Mouse (Mus musculus): ENCODE measurements around the gene Nit2. TPM values are rescaled to one million over a fixed set of nuclear protein-coding genes. Genes with fewer than 3 reads are reported as not detected.
"Not testable (repeated sequence)": the region's sequence is repeated elsewhere in the genome, so short reads cannot be mapped to it uniquely, and the experiment has no call there.

Nit2 gene
- polyA plus RNA-seq, 1 experiment from 2014 or later = 65.9 TPM

- Histone ChIP-seq H3K4me1 (replicated peaks; ENCODE audit: control insufficient read depth, insufficient read depth, low read length) (no peaks in the 10 kb centered on the region), H3K9me3 (ENCODE audit: control insufficient read depth, low read length) (no peaks in the 10 kb centered on the region), H3K9ac (ENCODE audit: low read depth, low read length) (no peak overlapping the region), H3K36me3 (ENCODE audit: control insufficient read depth, insufficient read depth, low read length) (peaks cover 18% of the 10 kb centered on the region; the same call in 1 of the 2 replicates), H3K27ac (ENCODE audit: low read depth, low read length) (no peak overlapping the region), H3K27me3 (replicated peaks; ENCODE audit: control insufficient read depth, insufficient read depth, low read length) (no peaks in the 10 kb centered on the region), H3K4me2 (no peak overlapping the region), H3K4me3 (ENCODE audit: low read depth, low read length) (no peak overlapping the region)
- ATAC-seq (replicated peaks; ENCODE audit: low FRiP score) (no peak), DNase-seq (ENCODE audit: low spot score) (no peak)
- WGBS = 96% methylated on average over 4 of the region's 4 CpGs
Measured at GRCm38 (mm10) chr16:57186618-57187017, 19.5 kb upstream of the Nit2 start.

- H3K4me2 ChIP-seq = no peak overlapping the region
- H3K27ac ChIP-seq (ENCODE audit: low read depth, low read length) = no peak overlapping the region; the same call in 1 of the 2 replicates
- peak; percentile 63 for ATAC-seq (replicated peaks; ENCODE audit: low FRiP score)
- H3K4me1 ChIP-seq (replicated peaks; ENCODE audit: control insufficient read depth, insufficient read depth, low read length) = no peaks in the 10 kb centered on the region
- peaks cover 21% of the 10 kb centered on the region; the same call in 1 of the 2 replicates for H3K36me3 ChIP-seq (ENCODE audit: control insufficient read depth, insufficient read depth, low read length)
- no peak overlapping the region for H3K4me3 ChIP-seq (ENCODE audit: low read depth, low read length)
- no peak overlapping the region for H3K9ac ChIP-seq (ENCODE audit: low read depth, low read length)
- no peaks in the 10 kb centered on the region for H3K9me3 ChIP-seq (ENCODE audit: control insufficient read depth, low read length)
- 81% methylated on average over 5 of the region's 5 CpGs for WGBS
- H3K27me3 ChIP-seq (replicated peaks; ENCODE audit: control insufficient read depth, insufficient read depth, low read length) = no peaks in the 10 kb centered on the region
- no peak for DNase-seq (ENCODE audit: low spot score)
Measured at GRCm38 (mm10) chr16:57182037-57182436, 14.9 kb upstream of the Nit2 start.

GRCm38 (mm10) chr16:57181180-57181579 is 14.0 kb upstream of the Nit2 start:
- no peak overlapping the region for H3K4me3 ChIP-seq (ENCODE audit: low read depth, low read length)
- no peak overlapping the region for H3K4me2 ChIP-seq
- H3K9me3 ChIP-seq (ENCODE audit: control insufficient read depth, low read length) = no peaks in the 10 kb centered on the region
- H3K36me3 ChIP-seq (ENCODE audit: control insufficient read depth, insufficient read depth, low read length) = peaks cover 21% of the 10 kb centered on the region; the same call in 1 of the 2 replicates
- 82% methylated on average over 11 of the region's 11 CpGs for WGBS
- no peak overlapping the region for H3K27ac ChIP-seq (ENCODE audit: low read depth, low read length)
- H3K4me1 ChIP-seq (replicated peaks; ENCODE audit: control insufficient read depth, insufficient read depth, low read length) = no peaks in the 10 kb centered on the region
- ATAC-seq (replicated peaks; ENCODE audit: low FRiP score) = no peak
- H3K9ac ChIP-seq (ENCODE audit: low read depth, low read length) = no peak overlapping the region
- no peak for DNase-seq (ENCODE audit: low spot score)
- H3K27me3 ChIP-seq (replicated peaks; ENCODE audit: control insufficient read depth, insufficient read depth, low read length) = no peaks in the 10 kb centered on the region

GRCm38 (mm10) chr16:57177664-57178063 is 10.5 kb upstream of the Nit2 start:
- 65% methylated on average over 10 of the region's 10 CpGs for WGBS
- peaks cover 14% of the 10 kb centered on the region; the same call in 1 of the 2 replicates for H3K36me3 ChIP-seq (ENCODE audit: control insufficient read depth, insufficient read depth, low read length)

DNA sequence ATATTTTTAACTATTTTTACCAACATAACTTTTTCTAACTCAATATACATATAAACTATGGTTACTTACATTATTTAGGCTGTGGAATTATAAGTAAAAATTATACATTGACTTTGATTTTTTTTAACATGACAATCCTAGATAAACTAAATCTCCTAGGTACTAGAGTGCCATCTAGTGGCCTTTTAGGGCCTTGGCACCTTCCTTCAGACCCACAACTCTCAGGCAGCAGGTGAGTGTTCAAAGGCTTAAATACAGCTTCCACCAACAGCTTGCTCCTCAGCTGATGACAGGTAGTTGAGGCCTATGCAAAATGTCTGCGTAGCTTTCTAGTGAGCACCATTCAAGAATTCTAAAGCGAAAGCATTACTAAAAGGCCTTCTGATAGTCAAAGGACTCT is 10.1 kb upstream of the Nit2 start:
- 53% methylated on average over 2 of the region's 2 CpGs for WGBS
- Histone ChIP-seq H3K36me3 (ENCODE audit: control insufficient read depth, insufficient read depth, low read length) (peaks cover 10% of the 10 kb centered on the region; the same call in 1 of the 2 replicates), H3K9ac (ENCODE audit: low read depth, low read length) (no peak overlapping the region), H3K27ac (ENCODE audit: low read depth, low read length) (no peak overlapping the region), H3K27me3 (replicated peaks; ENCODE audit: control insufficient read depth, insufficient read depth, low read length) (no peaks in the 10 kb centered on the region), H3K4me2 (no peak overlapping the region), H3K4me3 (ENCODE audit: low read depth, low read length) (no peak overlapping the region), H3K9me3 (ENCODE audit: control insufficient read depth, low read length) (no peaks in the 10 kb centered on the region), H3K4me1 (replicated peaks; ENCODE audit: control insufficient read depth, insufficient read depth, low read length) (no peaks in the 10 kb centered on the region)
- ATAC-seq (replicated peaks; ENCODE audit: low FRiP score) (no peak), DNase-seq (ENCODE audit: low spot score) (no peak)

More at GRCm38 (mm10) chr16:57177664-57178063, 10.5 kb upstream of the Nit2 start:
- Histone ChIP-seq H3K9me3 (ENCODE audit: control insufficient read depth, low read length) (no peaks in the 10 kb centered on the region), H3K4me2 (no peak overlapping the region), H3K27ac (ENCODE audit: low read depth, low read length) (no peak overlapping the region), H3K4me1 (replicated peaks; ENCODE audit: control insufficient read depth, insufficient read depth, low read length) (no peaks in the 10 kb centered on the region), H3K9ac (ENCODE audit: low read depth, low read length) (no peak overlapping the region), H3K4me3 (ENCODE audit: low read depth, low read length) (no peak overlapping the region), H3K27me3 (replicated peaks; ENCODE audit: control insufficient read depth, insufficient read depth, low read length) (no peaks in the 10 kb centered on the region)
- no peak for DNase-seq (ENCODE audit: low spot score)
- no peak for ATAC-seq (replicated peaks; ENCODE audit: low FRiP score)

DNA sequence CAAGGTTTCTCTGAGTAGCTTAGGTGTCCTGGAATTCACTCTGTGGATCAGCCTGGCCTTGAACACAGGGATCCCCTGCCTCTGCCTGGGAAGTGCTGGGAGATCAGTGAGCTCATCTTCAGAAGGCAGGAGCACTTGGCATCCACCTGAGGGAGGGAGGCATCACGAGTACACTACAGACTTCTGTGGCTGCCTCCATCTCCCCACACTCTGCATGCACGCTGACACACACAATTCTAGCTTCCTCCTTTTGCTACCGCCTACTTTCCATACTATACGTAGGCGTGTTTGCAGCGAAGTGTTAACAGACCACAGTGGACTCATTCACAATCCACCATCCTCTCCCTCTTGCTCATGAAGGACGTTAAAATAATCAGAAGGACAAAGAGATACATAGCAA is 9.1 kb upstream of the Nit2 start:
- Histone ChIP-seq H3K4me3 (ENCODE audit: low read depth, low read length) (no peak overlapping the region), H3K27me3 (replicated peaks; ENCODE audit: control insufficient read depth, insufficient read depth, low read length) (no peaks in the 10 kb centered on the region), H3K27ac (ENCODE audit: low read depth, low read length) (no peak overlapping the region), H3K36me3 (ENCODE audit: control insufficient read depth, insufficient read depth, low read length) (0 out of 2 replicates have a peak, but pooled peaks cover 4% of the 10 kb centered on the region), H3K4me1 (replicated peaks; ENCODE audit: control insufficient read depth, insufficient read depth, low read length) (no peaks in the 10 kb centered on the region), H3K9ac (ENCODE audit: low read depth, low read length) (no peak overlapping the region), H3K9me3 (ENCODE audit: control insufficient read depth, low read length) (no peaks in the 10 kb centered on the region), H3K4me2 (no peak overlapping the region)
- 78% methylated on average over 7 of the region's 7 CpGs for WGBS
- DNase-seq (ENCODE audit: low spot score) = no peak
- no peak for ATAC-seq (replicated peaks; ENCODE audit: low FRiP score)

DNA sequence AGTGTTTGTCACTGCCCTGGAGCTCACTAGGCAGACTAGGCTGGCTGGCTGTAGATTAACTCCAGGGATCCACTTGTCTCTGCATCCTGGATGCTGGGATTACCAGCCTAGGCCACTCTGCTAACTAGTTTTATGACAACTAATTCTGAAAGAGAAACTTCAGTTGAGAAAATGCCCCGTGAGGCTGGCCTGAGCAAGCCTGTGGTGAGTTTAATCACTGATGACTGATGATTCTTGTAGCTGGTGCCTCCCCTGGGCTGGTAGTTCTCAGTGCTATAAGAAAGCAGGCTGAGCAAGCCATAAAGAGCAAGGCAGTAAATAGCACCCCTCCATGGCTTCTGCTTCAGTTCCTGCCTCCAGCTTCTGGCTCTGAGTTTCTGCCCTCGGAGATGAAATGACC is 8.6 kb upstream of the Nit2 start:
- H3K4me1 ChIP-seq (replicated peaks; ENCODE audit: control insufficient read depth, insufficient read depth, low read length) = no peaks in the 10 kb centered on the region
- ATAC-seq (replicated peaks; ENCODE audit: low FRiP score) = no peak
- no peaks in the 10 kb centered on the region for H3K27me3 ChIP-seq (replicated peaks; ENCODE audit: control insufficient read depth, insufficient read depth, low read length)
- no peak for DNase-seq (ENCODE audit: low spot score)
- H3K4me2 ChIP-seq = no peak overlapping the region
- no peaks in the 10 kb centered on the region for H3K36me3 ChIP-seq (ENCODE audit: control insufficient read depth, insufficient read depth, low read length)
- WGBS = 79% methylated on average over 2 of the region's 2 CpGs
- no peak overlapping the region for H3K27ac ChIP-seq (ENCODE audit: low read depth, low read length)
- H3K9ac ChIP-seq (ENCODE audit: low read depth, low read length) = no peak overlapping the region
- no peak overlapping the region for H3K4me3 ChIP-seq (ENCODE audit: low read depth, low read length)
- H3K9me3 ChIP-seq (ENCODE audit: control insufficient read depth, low read length) = no peaks in the 10 kb centered on the region

DNA sequence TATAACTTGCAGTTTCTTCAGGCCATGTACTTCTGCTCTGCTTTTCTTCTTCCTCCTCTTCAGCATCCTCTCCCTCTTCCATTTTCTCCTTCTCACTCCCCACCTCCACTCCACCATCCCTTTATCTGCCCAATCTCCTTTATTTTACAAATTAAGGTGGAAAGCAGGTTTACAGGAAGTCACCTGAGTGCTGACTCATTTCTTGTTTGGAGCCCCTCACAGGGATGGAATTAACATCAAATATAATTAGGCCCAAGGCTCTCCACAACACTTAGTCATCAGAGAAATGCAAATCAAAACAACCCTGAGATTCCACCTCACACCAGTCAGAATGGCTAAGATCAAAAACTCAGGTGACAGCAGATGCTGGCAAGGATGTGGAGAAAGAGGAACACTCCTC is 7.3 kb upstream of the Nit2 start:
- H3K4me2 ChIP-seq; H3K9ac ChIP-seq (ENCODE audit: low read depth, low read length); H3K27me3 ChIP-seq (replicated peaks; ENCODE audit: control insufficient read depth, insufficient read depth, low read length); H3K4me3 ChIP-seq (ENCODE audit: low read depth, low read length); H3K9me3 ChIP-seq (ENCODE audit: control insufficient read depth, low read length); H3K36me3 ChIP-seq (ENCODE audit: control insufficient read depth, insufficient read depth, low read length); DNase-seq (ENCODE audit: low spot score); ATAC-seq (replicated peaks; ENCODE audit: low FRiP score); H3K27ac ChIP-seq (ENCODE audit: low read depth, low read length); H3K4me1 ChIP-seq (replicated peaks; ENCODE audit: control insufficient read depth, insufficient read depth, low read length): not testable (repeated sequence)

DNA sequence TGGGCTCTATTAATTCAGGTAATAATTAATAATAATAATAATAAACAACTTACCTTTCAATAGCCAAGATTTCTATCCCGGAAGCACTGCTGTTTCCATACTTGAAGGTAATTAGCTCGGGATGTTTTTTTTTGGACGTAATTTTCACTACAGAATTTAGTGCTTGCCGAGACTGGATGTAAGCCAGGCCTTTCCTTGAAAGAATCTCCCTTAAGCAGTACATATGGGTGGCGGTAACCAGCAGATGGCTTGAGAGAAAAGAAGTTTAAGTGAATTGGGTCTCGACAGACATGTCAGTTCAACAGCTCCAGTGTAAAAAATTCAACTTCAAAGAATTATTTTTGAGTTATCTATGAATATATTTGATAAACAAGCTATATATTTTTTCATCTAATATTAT is 4.4 kb upstream of the Nit2 start:
- no peak for ATAC-seq (replicated peaks; ENCODE audit: low FRiP score)
- DNase-seq (ENCODE audit: low spot score) = no peak
- H3K4me2 ChIP-seq = no peak overlapping the region
- H3K9ac ChIP-seq (ENCODE audit: low read depth, low read length) = no peak overlapping the region
- no peaks in the 10 kb centered on the region for H3K36me3 ChIP-seq (ENCODE audit: control insufficient read depth, insufficient read depth, low read length)
- no peaks in the 10 kb centered on the region for H3K4me1 ChIP-seq (replicated peaks; ENCODE audit: control insufficient read depth, insufficient read depth, low read length)
- H3K9me3 ChIP-seq (ENCODE audit: control insufficient read depth, low read length) = no peaks in the 10 kb centered on the region
- no peaks in the 10 kb centered on the region for H3K27me3 ChIP-seq (replicated peaks; ENCODE audit: control insufficient read depth, insufficient read depth, low read length)
- no peak overlapping the region for H3K27ac ChIP-seq (ENCODE audit: low read depth, low read length)
- WGBS = 92% methylated on average over 6 of the region's 6 CpGs
- no peak overlapping the region for H3K4me3 ChIP-seq (ENCODE audit: low read depth, low read length)
